26 mouse cellular contexts compared by ENCODE assay signal in the genomic region with DNA sequence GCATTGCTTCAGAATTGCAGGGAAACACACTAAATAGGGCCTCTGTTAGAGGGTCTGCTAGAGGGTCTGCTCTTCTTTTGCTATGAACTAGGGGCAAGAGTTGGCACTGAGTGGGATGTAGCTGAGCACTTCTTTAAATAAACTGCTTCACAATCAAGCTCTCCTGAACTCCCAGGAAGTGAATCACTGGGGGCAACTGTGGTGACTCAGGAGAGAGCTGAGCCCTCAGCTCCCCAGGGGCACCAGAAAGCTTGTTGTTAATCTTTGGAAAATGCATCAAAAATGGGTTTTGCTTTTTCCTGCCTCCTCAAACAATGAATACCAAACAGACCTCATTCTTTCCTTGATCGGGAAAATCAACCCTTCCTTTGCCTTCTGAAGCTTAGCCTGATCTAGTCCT. TPM values are rescaled to one million over a fixed set of nuclear protein-coding genes. Genes with fewer than 3 reads are reported as not detected.
DNase-seq lines count a peak whose midpoint lies in the region; ATAC-seq and TF ChIP-seq lines count a peak whose summit lies in the region.
"Had no signal": no experiment of that assay in that cellular context is flagged by ENCODE, and none has a peak within 500 bp of the region (broad histone marks: within the 10 kb centered on the region; RNA-seq: fewer than 3 reads in every experiment).

No protein-coding gene starts in this region.

- no peaks in the 10 kb centered on the region for H3K9me3 ChIP-seq in forebrain, embryonic 10.5 days
- H3K9me3 ChIP-seq: forebrain, embryonic 12.5 days; forebrain, embryonic 15.5 days; heart, embryonic 12.5 days; heart, embryonic 15.5 days; hindbrain, embryonic 10.5 days; hindbrain, embryonic 13.5 days; intestine, embryonic 15.5 days had no signal

- H3K27me3 ChIP-seq in C2C12 (ENCODE audit: control insufficient read depth, insufficient read depth, insufficient read length) (no peaks in the 10 kb centered on the region), Patski (no peaks in the 10 kb centered on the region), myocyte (ENCODE audit: control insufficient read depth, insufficient read depth, insufficient read length) (no peaks in the 10 kb centered on the region)
- no peaks in the 10 kb centered on the region for H3K27me3 ChIP-seq in forebrain, embryonic 10.5 days (ENCODE audit: poor library complexity, severe bottlenecking)
- H3K27me3 ChIP-seq: forebrain, embryonic 12.5 days; forebrain, embryonic 15.5 days; heart, embryonic 12.5 days; heart, embryonic 15.5 days; hindbrain, embryonic 13.5 days; intestine, embryonic 15.5 days had no signal

- no peak for TF ChIP-seq POLR2A in myocyte (IDR thresholded peaks at IDR 0.05; ENCODE audit: insufficient read length, low read depth)

- CTCF ChIA-PET in Patski (lab: Charles Lee) = interaction anchor here (0.9 to 1.8 kb wide), 3 partner anchors 9 to 107 kb away, joined by 3 to 4 read pairs (median 3); no protein-coding TSS in a partner anchor

- in situ Hi-C loops in Patski (cut with MboI; ENCODE audit: low pct_unique_long_range_greater_than_20kb) = no loop called here

- POLR2A ChIA-PET in Patski (lab: Charles Lee) = no interaction called here

- no peaks in the 10 kb centered on the region for H3K36me3 ChIP-seq in C2C12 (ENCODE audit: control insufficient read depth, insufficient read depth)
- H3K36me3 ChIP-seq in myocyte (ENCODE audit: control insufficient read depth, insufficient read depth) = no peaks in the 10 kb centered on the region
- no peaks in the 10 kb centered on the region for H3K36me3 ChIP-seq in forebrain, embryonic 10.5 days (replicated peaks)
- H3K36me3 ChIP-seq: forebrain, embryonic 12.5 days; forebrain, embryonic 15.5 days; heart, embryonic 12.5 days; heart, embryonic 15.5 days; hindbrain, embryonic 10.5 days; hindbrain, embryonic 13.5 days; intestine, embryonic 15.5 days had no signal

- H3ac ChIP-seq in C2C12 (ENCODE audit: control insufficient read depth, insufficient read length, low read depth) = no peak overlapping the region
- H3ac ChIP-seq in myocyte (ENCODE audit: control insufficient read depth, insufficient read length) = no peak overlapping the region

- no peaks in the 10 kb centered on the region for H3K79me3 ChIP-seq in C2C12 (ENCODE audit: low read depth)

- H3K4me2 ChIP-seq in myocyte (ENCODE audit: low read depth) = peak overlapping the region; percentile 21
- H3K4me2 ChIP-seq: forebrain, embryonic 12.5 days; forebrain, embryonic 15.5 days; heart, embryonic 12.5 days; heart, embryonic 15.5 days; hindbrain, embryonic 13.5 days; intestine, embryonic 15.5 days had no signal

- ATAC-seq in Patski = peak; percentile 88
- ATAC-seq: activated CD4-positive, CD25-positive, alpha-beta regulatory T cell, adult 4 months; CD4-positive, CD25-positive, alpha-beta regulatory T cell, adult 4 months; forebrain, embryonic 15.5 days; intestine, embryonic 15.5 days had no signal

- H3K27ac ChIP-seq in forebrain, embryonic 10.5 days = no peak overlapping the region
- H3K27ac ChIP-seq: forebrain, embryonic 12.5 days; forebrain, embryonic 15.5 days; heart, embryonic 15.5 days; hindbrain, embryonic 10.5 days; hindbrain, embryonic 13.5 days; intestine, embryonic 15.5 days had no signal

- no peaks in the 10 kb centered on the region for H3K79me2 ChIP-seq in C2C12 (ENCODE audit: control insufficient read depth, insufficient read depth)
- H3K79me2 ChIP-seq in myocyte (ENCODE audit: control insufficient read depth, insufficient read depth) = no peaks in the 10 kb centered on the region

- no peaks in the 10 kb centered on the region for H3K4me1 ChIP-seq in forebrain, embryonic 10.5 days
- H3K4me1 ChIP-seq: forebrain, embryonic 12.5 days; forebrain, embryonic 15.5 days; heart, embryonic 12.5 days; heart, embryonic 15.5 days; hindbrain, embryonic 10.5 days; hindbrain, embryonic 13.5 days; intestine, embryonic 15.5 days had no signal

- TF ChIP-seq CTCF in C2C12 (IDR thresholded peaks at IDR 0.05; ENCODE audit: control insufficient read depth, insufficient read depth, insufficient read length) (no peak), Patski (IDR thresholded peaks at IDR 0.05) (no peak)

- peak; percentile 55 for DNase-seq in 3134 (ENCODE audit: extremely low read depth, insufficient read length, low spot score)
- DNase-seq in Patski (ENCODE audit: low read depth, low spot score) = peak; percentile 10
- DNase-seq in cerebellum, adult 8-10 months = no peak
- DNase-seq in forebrain, embryonic 10.5 days (ENCODE audit: extremely low spot score, low spot score) = no peak
- DNase-seq in B cell, adult 2 months = no peak
- DNase-seq: adrenal gland, adult 8-10 months; adrenal gland, postnatal 25 days; cerebellum, adult 2 months; cerebellum, postnatal 10 days; cerebellum, postnatal 36 days; gastrocnemius, postnatal 25 days; heart, adult 18-20 months; heart, postnatal 10 days; heart, postnatal 36 days; kidney, adult 11 months had no signal

- H3K4me3 ChIP-seq in C2C12 (ENCODE audit: insufficient read depth, poor library complexity, severe bottlenecking) (no peak overlapping the region), myocyte (no peak overlapping the region)
- no peak overlapping the region for H3K4me3 ChIP-seq in forebrain, embryonic 10.5 days
- H3K4me3 ChIP-seq: forebrain, embryonic 12.5 days; forebrain, embryonic 15.5 days; heart, embryonic 12.5 days; heart, embryonic 15.5 days; hindbrain, embryonic 10.5 days; hindbrain, embryonic 13.5 days; intestine, embryonic 15.5 days had no signal

- 85% methylated on average over 1 of the region's 1 CpGs for WGBS in forebrain, embryonic 10.5 days

TF ChIP-seq in C2C12, 6 proteins besides CTCF, POLR2A, EP300 and RAD21:
- peak; percentile 94 for TF ChIP-seq FOSL1 (IDR thresholded peaks at IDR 0.05; ENCODE audit: insufficient read depth, low read length, poor library complexity, severe bottlenecking)
- TF ChIP-seq MYOD1 (IDR thresholded peaks at IDR 0.05; ENCODE audit: control insufficient read depth, insufficient read length, low read depth) = peak; percentile 12
- TF ChIP-seq USF1 (IDR thresholded peaks at IDR 0.05; ENCODE audit: low read depth) = no peak
TF ChIP-seq in C2C12: peak in this region for 2.

TF ChIP-seq in myocyte, 11 proteins besides CTCF, POLR2A, EP300 and RAD21:
- TF ChIP-seq E2F4 (IDR thresholded peaks at IDR 0.05; ENCODE audit: insufficient read depth) = no peak
- no peak for TF ChIP-seq POLR2AphosphoS2 (IDR thresholded peaks at IDR 0.05; ENCODE audit: insufficient read length, low read depth)
- TF ChIP-seq USF1 (IDR thresholded peaks at IDR 0.05; ENCODE audit: low read depth) = no peak
- no peak for TF ChIP-seq TCF12 (IDR thresholded peaks at IDR 0.05; ENCODE audit: insufficient read depth, poor library complexity, severe bottlenecking)
- no peak for TF ChIP-seq SRF (IDR thresholded peaks at IDR 0.05; ENCODE audit: control insufficient read depth, insufficient read length, low read depth)
- no peak for TF ChIP-seq REST (IDR thresholded peaks at IDR 0.05; ENCODE audit: insufficient read depth, insufficient read length)
- no peak for TF ChIP-seq MAX (IDR thresholded peaks at IDR 0.05; ENCODE audit: low read depth)
- TF ChIP-seq TCF3 (IDR thresholded peaks at IDR 0.05; ENCODE audit: insufficient read length, low read depth) = no peak
- TF ChIP-seq MYOD1 (IDR thresholded peaks at IDR 0.05; ENCODE audit: control insufficient read depth in 1 of 3, insufficient read length in 2 of 3, low read depth in 2 of 3) = no peak
- no peak for TF ChIP-seq MYOG (IDR thresholded peaks at IDR 0.05; ENCODE audit: control insufficient read depth in 1 of 3, insufficient read depth in 1 of 3, insufficient read length in 2 of 3, low read depth in 2 of 3)
- TF ChIP-seq CEBPB (IDR thresholded peaks at IDR 0.05; ENCODE audit: insufficient read depth, poor library complexity, severe bottlenecking) = no peak

RNA-seq across cellular contexts. Expression of gene Gnas, which starts 57.5 kb away (rescaled TPM):
- polyA plus RNA-seq in C2C12 (2012; fragmentation: generic; extraction: Trizol) (1,078 TPM), Patski (2021) (1,008 TPM), myocyte (2012; fragmentation: generic; extraction: Trizol) (1,706 TPM)
- polyA plus RNA-seq in forebrain, embryonic 10.5 days (2016; fragmentation: Nextera tagmentation; extraction: Ambion mirVana) = 880 and 928 TPM in 2 replicates

Comparison
In these comparisons a context has a peak if more than half of its experiments do, and no peak if none do; other contexts are left out.
1. DNase-seq: peak in 3134 (single experiment) and Patski (single experiment); none in cerebellum, adult 8-10 months (single experiment), forebrain, embryonic 10.5 days (single experiment) and B cell, adult 2 months (0 of 2).